Mouse (Mus musculus) midbrain, postnatal 0 days (tissue): Measurements from ENCODE around the gene Gnaz. TPM values are rescaled to one million over a fixed set of nuclear protein-coding genes. Genes with fewer than 3 reads are reported as not detected.

Source experiments
- ATAC-seq: fragments of 200-750 bp; cut with Nextera tagmentation; 2 replicates; pipeline ENCODE4 v1.8.0; 2017; ENCODE audit warnings: moderate number of reproducible peaks, mild to moderate bottlenecking, moderate TSS enrichment, moderate library complexity; ENCODE audit not compliant: low FRiP score
- DNase-seq: peaks from one replicate; pipeline ENCODE4 v3.0.0-alpha.2; 2015; ENCODE audit warnings: low spot score
- H3K27ac ChIP-seq: fragments of 300-500 bp; sonication (generic); 2 replicates; pipeline ENCODE4 v1.5.1; 2014; ENCODE audit warnings: low read depth, mild to moderate bottlenecking, low read length, mixed read lengths
- H3K27me3 ChIP-seq: fragments of 300-500 bp; sonication (generic); 2 replicates; pipeline ENCODE4 v1.6.1; 2014; ENCODE audit warnings: low read length, control low read depth, mixed read lengths; ENCODE audit not compliant: insufficient read depth
- H3K36me3 ChIP-seq: fragments of 300-500 bp; sonication (generic); 2 replicates; pipeline ENCODE4 v1.6.1; 2014; ENCODE audit warnings: low read length, control low read depth, mixed read lengths; ENCODE audit not compliant: insufficient read depth
- H3K4me1 ChIP-seq: fragments of 300-500 bp; sonication (generic); 2 replicates; pipeline ENCODE4 v1.6.1; 2014; ENCODE audit warnings: mild to moderate bottlenecking, control low read depth, antibody characterized with exemption, low read length, mixed read lengths; ENCODE audit not compliant: insufficient read depth
- H3K4me2 ChIP-seq: fragments of 300-500 bp; sonication (generic); 2 replicates; pipeline ENCODE4 v1.6.1; 2014; ENCODE audit warnings: low read depth, mild to moderate bottlenecking, low read length, mixed read lengths; ENCODE audit not compliant: poor library complexity, severe bottlenecking
- H3K4me3 ChIP-seq: fragments of 300-500 bp; sonication (generic); 2 replicates; pipeline ENCODE4 v1.5.1; 2014; ENCODE audit warnings: low read depth, mild to moderate bottlenecking, low read length, moderate library complexity
- H3K9ac ChIP-seq: fragments of 300-500 bp; sonication (generic); replicated peaks from 2 replicates; pipeline ENCODE4 v1.6.1; 2014; ENCODE audit warnings: mild to moderate bottlenecking, low read length, moderate library complexity, mixed read lengths; ENCODE audit not compliant: poor library complexity, severe bottlenecking
- H3K9me3 ChIP-seq: fragments of 300-500 bp; sonication (generic); 2 replicates; pipeline ENCODE4 v1.6.1; 2016; ENCODE audit warnings: low read length, control low read depth
- CTCF ChIP-seq: IDR thresholded peaks from 2 replicates; pipeline ENCODE4 v1.5.1; 2016; ENCODE audit warnings: antibody characterized with exemption, mild to moderate bottlenecking
- WGBS: fragments of 180-500 bp; shearing (Covaris S2); extraction: QIAGEN DNeasy Blood & Tissue Kit; methylation state at CpG from one replicate; pipeline ENCODE4 v1.1.7; 2014; 5-methylcytosine and 5-hydroxymethylcytosine counted together
- polyA plus RNA-seq: library from polyadenylated mRNA; unstranded; fragments of >200 nt; fragmentation: Nextera tagmentation; extraction: Ambion mirVana; gene quantifications from 2 replicates; pipeline ENCODE4 v1.2.1, GENCODE M21; 2015
- total RNA-seq: library from RNA; depleted of rRNA; stranded (reverse); fragments of >200 nt; gene quantifications from 2 replicates; pipeline ENCODE4 v1.2.3, GENCODE M21; 2014

Gnaz gene
- total and polyA plus RNA-seq, 2 experiments from 2014 or later = 132 to 219 TPM

DNA sequence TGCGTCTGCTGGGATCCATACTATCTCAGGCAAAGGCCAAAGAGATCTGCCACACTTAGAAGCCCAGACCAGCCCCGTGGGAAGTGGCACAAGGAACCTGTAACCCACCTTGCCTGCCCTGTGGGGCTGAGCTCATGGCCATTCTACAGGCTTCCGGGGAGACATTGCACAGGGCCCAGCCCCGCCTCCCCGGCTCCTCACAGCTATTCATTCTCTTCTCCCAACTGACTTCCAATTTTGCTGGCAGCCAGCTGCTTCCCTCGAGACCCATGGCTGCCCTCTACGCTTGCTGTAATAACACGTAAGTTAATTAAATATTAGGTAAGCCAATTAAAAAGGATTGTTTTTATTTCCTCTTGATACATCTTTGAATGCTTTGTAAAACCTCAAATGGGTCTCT lies 59.5 kb downstream of the Gnaz start:
- Histone ChIP-seq H3K9me3 (no peaks in the 10 kb centered on the region), H3K27me3 (no peaks in the 10 kb centered on the region), H3K36me3 (no peaks in the 10 kb centered on the region), H3K27ac (no peak overlapping the region), H3K9ac (no peak overlapping the region), H3K4me3 (no peak overlapping the region), H3K4me1 (no peaks in the 10 kb centered on the region), H3K4me2 (no peak overlapping the region)
- no peak for ATAC-seq
- WGBS = 53% methylated on average over 8 of the region's 8 CpGs
- DNase-seq = no peak
- no peak for TF ChIP-seq CTCF

GRCm38 (mm10) chr10:75028743-75029142 lies 61.8 kb downstream of the Gnaz start:
- Histone ChIP-seq H3K4me3 (no peak overlapping the region), H3K4me2 (no peak overlapping the region), H3K36me3 (no peaks in the 10 kb centered on the region), H3K9me3 (no peaks in the 10 kb centered on the region), H3K4me1 (peaks cover 11% of the 10 kb centered on the region), H3K27me3 (no peaks in the 10 kb centered on the region), H3K9ac (no peak overlapping the region), H3K27ac (no peak overlapping the region)
- TF ChIP-seq CTCF = no peak
- DNase-seq (no peak), ATAC-seq (no peak)
- WGBS = 85% methylated on average over 8 of the region's 8 CpGs

DNA sequence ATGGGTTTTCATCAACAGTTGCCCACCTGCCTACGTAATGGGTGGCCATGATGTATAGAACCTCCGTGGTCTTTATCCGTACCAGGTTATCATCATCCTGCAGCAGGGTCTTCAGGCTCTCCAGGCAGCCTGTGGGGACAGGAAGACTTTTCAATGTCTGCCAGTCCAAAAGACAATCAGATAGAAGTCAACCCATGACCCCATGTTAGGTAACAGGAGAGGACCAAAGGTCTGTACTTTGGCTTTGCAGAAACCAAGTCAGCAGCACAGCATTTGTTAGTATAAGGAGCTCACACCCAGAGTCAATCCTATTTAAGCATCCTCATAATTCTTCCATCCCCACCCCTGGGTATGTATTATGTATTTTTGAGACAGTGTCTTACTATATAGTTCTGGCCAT lies 62.7 kb downstream of the Gnaz start:
- DNase-seq (no peak), ATAC-seq (no peak)
- Histone ChIP-seq H3K36me3 (no peaks in the 10 kb centered on the region), H3K27ac (no peak overlapping the region), H3K4me2 (no peak overlapping the region), H3K4me3 (no peak overlapping the region), H3K4me1 (peaks cover 11% of the 10 kb centered on the region), H3K27me3 (no peaks in the 10 kb centered on the region), H3K9me3 (no peaks in the 10 kb centered on the region), H3K9ac (no peak overlapping the region)
- no peak for TF ChIP-seq CTCF
- WGBS = 88% methylated on average over 3 of the region's 3 CpGs

- H3K36me3 ChIP-seq = no peaks in the 10 kb centered on the region
- H3K27me3 ChIP-seq = no peaks in the 10 kb centered on the region
- ATAC-seq = no peak
- no peak overlapping the region for H3K4me3 ChIP-seq
- no peak for DNase-seq
- no peaks in the 10 kb centered on the region for H3K9me3 ChIP-seq
- peaks cover 11% of the 10 kb centered on the region for H3K4me1 ChIP-seq
- no peak overlapping the region for H3K4me2 ChIP-seq
- 82% methylated on average over 3 of the region's 3 CpGs for WGBS
- no peak overlapping the region for H3K27ac ChIP-seq
- H3K9ac ChIP-seq = no peak overlapping the region
- no peak for TF ChIP-seq CTCF
These were observed 63.3 kb downstream of the Gnaz start for GRCm38 (mm10) chr10:75030234-75030633.

DNA sequence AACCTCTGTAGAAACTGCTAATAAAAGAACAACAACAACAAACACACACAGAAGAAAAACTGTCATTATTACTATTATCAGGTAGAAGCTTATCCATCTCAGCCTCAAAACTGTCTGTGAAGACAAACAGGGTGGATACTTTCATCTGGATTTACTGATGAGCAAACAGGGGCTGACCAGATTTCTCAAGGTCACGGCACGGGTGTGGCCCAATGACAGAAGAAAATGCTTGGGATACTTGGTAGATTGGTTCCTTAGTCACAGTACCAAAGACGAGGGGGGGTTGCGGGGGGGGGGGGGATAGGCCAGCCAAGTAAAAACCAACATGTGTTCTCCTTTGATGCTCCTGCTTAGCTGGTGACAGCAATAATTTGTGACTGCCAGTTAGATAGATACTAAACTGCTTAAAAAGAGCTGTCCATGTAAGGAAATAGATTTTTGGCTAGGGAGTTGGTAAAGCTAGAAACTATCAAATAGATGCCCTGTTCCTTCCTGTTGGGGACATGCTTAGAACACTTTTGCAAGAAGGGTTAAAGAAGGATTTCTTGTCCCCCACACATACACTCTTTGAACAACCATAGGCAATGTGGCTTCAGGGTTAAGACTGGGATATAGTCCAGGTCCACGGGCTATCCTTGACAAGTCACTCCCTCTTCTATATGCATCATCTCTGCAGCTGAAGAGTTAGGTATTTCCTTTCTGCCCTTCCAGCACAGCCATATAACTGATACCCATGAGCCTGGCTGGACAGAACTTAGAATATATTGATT lies 64.6 kb downstream of the Gnaz start:
- WGBS = 78% methylated on average over 5 of the region's 5 CpGs
- H3K36me3 ChIP-seq = no peaks in the 10 kb centered on the region
- H3K27me3 ChIP-seq = no peaks in the 10 kb centered on the region
- no peak for TF ChIP-seq CTCF
- H3K4me2 ChIP-seq = no peak overlapping the region
- no peak overlapping the region for H3K4me3 ChIP-seq
- DNase-seq = no peak
- ATAC-seq = no peak
- H3K9ac ChIP-seq = no peak overlapping the region
- peak overlapping the region; percentile 12; the same call in 1 of the 2 replicates for H3K27ac ChIP-seq
- peaks cover 11% of the 10 kb centered on the region for H3K4me1 ChIP-seq
- no peaks in the 10 kb centered on the region for H3K9me3 ChIP-seq

DNA sequence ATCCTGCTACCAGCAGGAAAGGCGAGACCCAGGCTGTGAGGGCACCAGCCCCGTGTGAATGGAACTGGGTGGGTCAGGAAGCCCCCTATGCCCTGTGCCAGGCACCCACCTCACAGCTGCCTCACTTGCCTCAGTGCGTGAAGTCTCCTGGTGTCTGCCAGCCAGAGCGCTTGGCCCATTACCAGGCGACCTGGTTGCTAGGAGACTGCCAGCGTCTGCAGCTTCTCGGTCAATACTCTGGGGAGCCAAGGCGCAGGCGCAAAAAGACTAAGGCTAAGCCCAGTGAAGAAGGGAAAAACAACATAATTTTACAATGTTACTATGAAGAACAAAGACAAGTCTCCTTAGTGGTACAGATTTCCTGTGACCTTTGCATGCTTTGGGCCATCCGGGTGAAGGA lies 65.4 kb downstream of the Gnaz start, which contains the start of gene Rsph14:
Gene Rsph14 (minus strand): TSS at position 192 of the 400 bp plus-strand sequence.
- Histone ChIP-seq H3K9me3 (no peaks in the 10 kb centered on the region), H3K4me3 (no peak within 1 kb of the TSS), H3K4me1 (peaks cover 12% of the 10 kb centered on the region), H3K27ac (peak within 1 kb of the TSS; percentile 71), H3K36me3 (no peaks in the 10 kb centered on the region), H3K4me2 (peak within 1 kb of the TSS; percentile 42), H3K27me3 (no peaks in the 10 kb centered on the region), H3K9ac (no peak within 1 kb of the TSS)
- peak; percentile 50; the same call in 1 of the 2 replicates for ATAC-seq
- DNase-seq = peak; percentile 96
- no peak for TF ChIP-seq CTCF
- 12% methylated on average over 10 of the region's 10 CpGs for WGBS
